Mouse (Mus musculus): ENCODE results near the gene Trp53i11. TPM values are rescaled to one million over a fixed set of nuclear protein-coding genes. Genes with fewer than 3 reads are reported as not detected.

The Trp53i11 gene
- polyA plus RNA-seq, 1 experiment from 2014 or later, result 53.6 TPM

DNA sequence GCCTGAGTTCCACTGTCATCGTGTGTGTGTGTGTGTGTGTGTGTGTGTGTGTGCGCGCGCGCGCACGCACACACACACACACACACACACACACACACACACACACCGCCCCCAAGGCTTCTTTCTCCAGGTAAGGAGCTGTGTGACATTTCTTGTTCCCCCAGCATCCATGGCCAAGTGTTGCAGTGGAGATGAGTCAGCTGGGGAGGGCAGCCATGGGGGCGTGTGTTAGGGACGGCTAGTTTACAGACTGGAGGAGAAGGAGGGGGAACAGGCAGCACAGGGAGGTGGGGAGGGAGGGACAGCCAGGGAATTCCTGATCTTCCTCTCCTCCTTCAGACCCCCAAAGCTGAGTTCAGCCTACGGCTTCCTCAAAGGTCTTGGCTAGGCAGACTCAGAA lies 4.5 kb upstream of the Trp53i11 start:
- H3K9me3 ChIP-seq (replicated peaks; ENCODE audit: control insufficient read depth, low read length), result no peaks in the 10 kb centered on the region
- no peaks in the 10 kb centered on the region for H3K4me1 ChIP-seq (ENCODE audit: control insufficient read depth, insufficient read depth, low read length)
- DNase-seq (ENCODE audit: low spot score) (no peak), ATAC-seq (replicated peaks; ENCODE audit: insufficient number of reproducible peaks, low FRiP score, low TSS enrichment, low read depth) (no peak)
- H3K4me2 ChIP-seq (ENCODE audit: low read depth, low read length), result no peak overlapping the region
- H3K27me3 ChIP-seq (ENCODE audit: control insufficient read depth, insufficient read depth, low read length), result peaks cover 17% of the 10 kb centered on the region
- no peak overlapping the region for H3K27ac ChIP-seq (replicated peaks; ENCODE audit: low read depth, low read length)
- WGBS, result 78% methylated on average over 11 of the region's 11 CpGs
- H3K9ac ChIP-seq (replicated peaks; ENCODE audit: low read length), result no peak overlapping the region
- no peaks in the 10 kb centered on the region for H3K36me3 ChIP-seq (replicated peaks; ENCODE audit: control insufficient read depth, insufficient read depth, low read depth, low read length)
- no peak overlapping the region for H3K4me3 ChIP-seq (ENCODE audit: low read depth, low read length)

DNA sequence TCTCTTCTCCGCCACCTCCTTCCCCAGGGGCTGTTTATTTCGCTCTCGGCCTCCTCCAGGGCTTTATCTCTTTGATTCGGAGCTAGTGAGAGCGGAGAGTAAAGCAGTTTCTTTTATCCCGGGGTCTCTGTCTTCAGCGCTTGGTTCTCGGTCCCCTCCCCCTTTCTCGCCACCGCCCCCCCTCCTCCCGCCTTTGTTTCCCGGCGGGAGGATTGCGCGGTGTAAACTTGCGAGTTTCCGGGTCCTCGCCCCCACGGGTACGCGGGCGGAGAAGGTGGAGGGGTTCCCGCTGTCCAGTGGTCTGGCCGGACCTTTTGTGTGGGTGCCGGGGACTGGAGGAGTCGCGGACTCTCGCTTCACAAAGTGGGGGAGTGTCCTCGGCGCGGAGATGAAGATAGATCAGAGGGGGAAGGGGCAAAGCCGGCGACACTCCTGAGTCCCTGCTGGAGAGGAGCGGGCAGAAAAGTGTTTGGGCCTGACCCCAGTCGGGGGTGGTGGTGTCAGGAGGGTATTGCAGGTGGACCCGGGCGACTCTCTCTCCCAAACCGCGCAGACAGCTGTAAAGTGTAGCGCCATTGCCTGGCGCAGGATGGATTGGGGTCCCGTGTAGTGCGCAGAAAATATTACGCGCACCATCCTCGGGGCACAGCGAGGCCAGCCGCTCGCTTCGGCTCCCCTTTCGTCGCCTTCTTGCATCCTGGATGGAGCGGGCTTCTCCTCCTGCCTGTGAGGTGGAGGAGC lies 842 bp downstream of the Trp53i11 start:
- Histone ChIP-seq H3K4me2 (ENCODE audit: low read depth, low read length) (peak overlapping the region; percentile 97), H3K9me3 (replicated peaks; ENCODE audit: control insufficient read depth, low read length) (no peaks in the 10 kb centered on the region), H3K4me3 (ENCODE audit: low read depth, low read length) (peak overlapping the region; percentile 82), H3K9ac (replicated peaks; ENCODE audit: low read length) (peak overlapping the region; percentile 86), H3K27ac (replicated peaks; ENCODE audit: low read depth, low read length) (peak overlapping the region; percentile 65), H3K4me1 (ENCODE audit: control insufficient read depth, insufficient read depth, low read length) (peaks cover 4% of the 10 kb centered on the region), H3K27me3 (ENCODE audit: control insufficient read depth, insufficient read depth, low read length) (no peaks in the 10 kb centered on the region; the same call in 1 of the 2 replicates), H3K36me3 (replicated peaks; ENCODE audit: control insufficient read depth, insufficient read depth, low read depth, low read length) (no peaks in the 10 kb centered on the region)
- no peak for ATAC-seq (replicated peaks; ENCODE audit: insufficient number of reproducible peaks, low FRiP score, low TSS enrichment, low read depth)
- peak; percentile 50 for DNase-seq (ENCODE audit: low spot score)
- WGBS, result under 1% methylated on average over 51 of the region's 53 CpGs

DNA sequence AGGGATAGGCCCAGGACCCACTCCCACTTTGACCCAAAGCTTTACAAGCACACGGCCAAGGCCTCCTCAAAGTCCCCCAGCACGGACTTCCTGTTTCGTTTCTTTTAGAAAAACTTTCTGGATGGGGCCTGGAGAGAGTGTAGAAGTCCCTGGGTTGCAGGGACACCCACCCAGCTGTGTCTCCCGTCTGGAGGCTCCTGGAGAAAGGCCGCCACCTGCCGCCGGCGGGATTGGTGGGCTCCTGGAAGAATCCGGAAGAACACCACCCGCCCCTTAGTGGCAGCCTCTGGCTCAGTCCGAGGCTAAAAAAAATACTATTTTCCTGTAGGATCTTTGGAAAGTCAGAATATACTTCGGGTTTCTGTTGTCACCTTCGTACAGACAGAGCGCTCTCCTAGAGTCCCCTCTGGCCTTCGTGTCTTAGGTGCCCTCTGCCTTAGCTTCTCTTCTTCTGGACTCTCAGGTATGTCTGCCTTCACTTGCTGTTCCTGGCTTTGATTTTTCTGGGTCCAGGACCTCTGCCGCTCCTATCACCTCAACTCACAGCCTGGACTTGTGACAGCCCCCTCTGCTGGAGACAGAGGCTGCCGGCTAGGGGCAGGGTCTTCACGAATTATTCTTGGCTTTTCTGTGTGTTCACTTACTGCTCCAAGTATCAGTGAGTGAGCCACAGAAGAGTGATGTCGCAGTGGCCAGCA lies 1.6 kb downstream of the Trp53i11 start:
- H3K27ac ChIP-seq (replicated peaks; ENCODE audit: low read depth, low read length), result peak overlapping the region; percentile 65
- H3K9me3 ChIP-seq (replicated peaks; ENCODE audit: control insufficient read depth, low read length), result no peaks in the 10 kb centered on the region
- H3K27me3 ChIP-seq (ENCODE audit: control insufficient read depth, insufficient read depth, low read length), result no peaks in the 10 kb centered on the region; the same call in 1 of the 2 replicates
- peak overlapping the region; percentile 97 for H3K4me2 ChIP-seq (ENCODE audit: low read depth, low read length)
- no peaks in the 10 kb centered on the region for H3K36me3 ChIP-seq (replicated peaks; ENCODE audit: control insufficient read depth, insufficient read depth, low read depth, low read length)
- ATAC-seq (replicated peaks; ENCODE audit: insufficient number of reproducible peaks, low FRiP score, low TSS enrichment, low read depth) (peak; percentile 16; the same call in 1 of the 2 replicates), DNase-seq (ENCODE audit: low spot score) (peak; percentile 73)
- peaks cover 4% of the 10 kb centered on the region for H3K4me1 ChIP-seq (ENCODE audit: control insufficient read depth, insufficient read depth, low read length)
- H3K4me3 ChIP-seq (ENCODE audit: low read depth, low read length), result peak overlapping the region; percentile 82
- 7% methylated on average over 19 of the region's 19 CpGs for WGBS
- peak overlapping the region; percentile 86 for H3K9ac ChIP-seq (replicated peaks; ENCODE audit: low read length)

DNA sequence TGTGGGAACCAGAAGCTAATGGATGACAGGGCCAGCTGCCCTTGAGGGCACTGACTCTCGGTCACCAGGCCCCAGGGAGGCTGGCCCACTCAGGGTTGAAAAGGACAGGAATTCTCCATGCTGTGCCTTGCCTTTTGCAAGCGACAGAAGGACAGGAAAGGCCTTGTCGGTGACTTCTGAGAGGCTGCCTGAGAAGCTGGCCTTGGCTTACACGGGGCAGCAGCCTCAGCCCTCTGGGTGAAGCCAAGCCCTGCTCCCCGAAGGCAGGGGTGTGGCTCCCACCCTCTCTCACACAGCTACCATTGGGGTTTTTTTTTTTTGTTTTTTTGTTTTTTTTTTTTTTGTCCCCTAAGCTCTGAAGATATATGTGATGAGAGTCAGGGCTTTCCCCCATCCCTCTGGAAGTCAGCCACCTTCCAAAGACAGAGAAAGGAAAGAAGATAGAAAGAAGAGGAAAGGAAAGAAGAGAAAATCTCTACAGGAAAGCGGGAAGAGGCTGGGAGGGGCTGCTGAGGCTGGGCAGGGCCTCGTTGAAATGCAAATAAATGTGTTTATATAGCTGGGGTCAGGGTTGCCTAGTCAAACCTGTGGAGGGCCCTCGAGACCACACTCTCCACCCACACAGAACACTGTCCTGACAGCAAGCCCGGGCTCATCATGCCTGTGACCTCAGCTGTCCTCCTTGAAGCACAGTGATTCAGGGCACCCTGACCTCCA lies 3.6 kb downstream of the Trp53i11 start:
- H3K4me2 ChIP-seq (ENCODE audit: low read depth, low read length), result peak overlapping the region; percentile 10
- H3K9ac ChIP-seq (replicated peaks; ENCODE audit: low read length), result no peak overlapping the region; the same call in 1 of the 2 replicates
- H3K27me3 ChIP-seq (ENCODE audit: control insufficient read depth, insufficient read depth, low read length), result no peaks in the 10 kb centered on the region; the same call in 1 of the 2 replicates
- no peaks in the 10 kb centered on the region for H3K9me3 ChIP-seq (replicated peaks; ENCODE audit: control insufficient read depth, low read length)
- no peak overlapping the region for H3K27ac ChIP-seq (replicated peaks; ENCODE audit: low read depth, low read length)
- H3K4me3 ChIP-seq (ENCODE audit: low read depth, low read length), result no peak overlapping the region
- H3K36me3 ChIP-seq (replicated peaks; ENCODE audit: control insufficient read depth, insufficient read depth, low read depth, low read length), result no peaks in the 10 kb centered on the region
- H3K4me1 ChIP-seq (ENCODE audit: control insufficient read depth, insufficient read depth, low read length), result peaks cover 4% of the 10 kb centered on the region
- 11% methylated on average over 9 of the region's 9 CpGs for WGBS
- DNase-seq (ENCODE audit: low spot score) (no peak), ATAC-seq (replicated peaks; ENCODE audit: insufficient number of reproducible peaks, low FRiP score, low TSS enrichment, low read depth) (no peak)

DNA sequence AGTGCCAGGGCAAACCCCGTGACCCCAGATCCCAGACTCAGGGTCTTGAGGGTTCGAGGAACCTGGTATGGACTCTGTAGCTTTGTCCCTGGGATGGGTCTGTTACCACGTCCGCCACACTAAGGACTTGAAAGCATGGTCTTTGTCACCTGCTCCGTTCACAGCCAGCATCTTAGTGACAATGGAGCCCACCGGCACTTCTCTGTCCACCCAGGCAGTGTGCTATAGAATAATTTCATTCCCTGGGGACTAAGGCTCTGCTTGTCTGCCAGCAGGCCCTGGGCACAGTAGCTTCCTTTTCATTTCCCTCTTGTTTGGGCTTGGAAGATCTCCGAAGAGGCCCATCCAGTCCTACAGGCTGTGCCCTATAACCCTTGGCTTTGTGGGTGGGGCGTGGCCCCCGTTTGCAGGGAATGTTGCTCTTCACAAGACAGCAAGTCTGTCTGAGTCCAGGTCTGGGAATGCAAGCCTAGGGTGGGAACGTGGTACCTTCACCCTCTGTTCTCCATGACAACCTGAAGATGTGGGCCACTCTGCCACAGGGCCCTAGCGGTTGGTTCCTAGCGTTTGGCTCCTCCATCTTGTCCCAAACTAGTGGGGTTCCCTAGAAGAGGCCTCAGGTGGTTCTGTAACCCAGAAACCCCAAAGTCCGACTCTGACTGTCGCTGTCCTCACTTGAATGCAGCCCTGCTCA lies 4.3 kb downstream of the Trp53i11 start:
- Histone ChIP-seq H3K4me1 (ENCODE audit: control insufficient read depth, insufficient read depth, low read length) (peaks cover 4% of the 10 kb centered on the region), H3K4me2 (ENCODE audit: low read depth, low read length) (peak overlapping the region; percentile 10), H3K36me3 (replicated peaks; ENCODE audit: control insufficient read depth, insufficient read depth, low read depth, low read length) (no peaks in the 10 kb centered on the region), H3K27me3 (ENCODE audit: control insufficient read depth, insufficient read depth, low read length) (no peaks in the 10 kb centered on the region; the same call in 1 of the 2 replicates), H3K9ac (replicated peaks; ENCODE audit: low read length) (no peak overlapping the region), H3K9me3 (replicated peaks; ENCODE audit: control insufficient read depth, low read length) (no peaks in the 10 kb centered on the region), H3K27ac (replicated peaks; ENCODE audit: low read depth, low read length) (no peak overlapping the region), H3K4me3 (ENCODE audit: low read depth, low read length) (no peak overlapping the region)
- no peak for ATAC-seq (replicated peaks; ENCODE audit: insufficient number of reproducible peaks, low FRiP score, low TSS enrichment, low read depth)
- 62% methylated on average over 14 of the region's 14 CpGs for WGBS
- DNase-seq (ENCODE audit: low spot score), result no peak

DNA sequence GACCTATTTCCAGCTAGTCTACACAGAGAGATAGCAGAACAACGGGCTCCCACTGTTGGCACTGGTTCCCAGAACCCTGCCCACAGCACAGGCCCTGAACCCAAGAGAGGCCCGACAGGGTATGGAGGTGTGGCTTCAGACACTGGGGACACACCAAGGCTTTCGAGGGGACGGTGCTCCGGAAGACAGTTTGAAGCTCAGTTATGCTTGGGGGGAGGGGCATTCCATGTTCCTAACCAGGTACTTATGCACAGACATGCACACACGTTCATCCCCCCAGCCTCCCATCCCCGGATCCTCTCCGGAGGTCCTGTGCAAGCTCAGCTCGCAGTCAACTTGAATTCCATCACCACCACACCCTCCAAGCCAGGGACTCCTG lies 4.8 kb downstream of the Trp53i11 start:
- no peak overlapping the region for H3K27ac ChIP-seq (replicated peaks; ENCODE audit: low read depth, low read length)
- no peak overlapping the region for H3K4me3 ChIP-seq (ENCODE audit: low read depth, low read length)
- H3K9ac ChIP-seq (replicated peaks; ENCODE audit: low read length), result no peak overlapping the region
- peaks cover 4% of the 10 kb centered on the region for H3K4me1 ChIP-seq (ENCODE audit: control insufficient read depth, insufficient read depth, low read length)
- no peak overlapping the region for H3K4me2 ChIP-seq (ENCODE audit: low read depth, low read length)
- 56% methylated on average over 9 of the region's 9 CpGs for WGBS
- no peak for ATAC-seq (replicated peaks; ENCODE audit: insufficient number of reproducible peaks, low FRiP score, low TSS enrichment, low read depth)
- H3K36me3 ChIP-seq (replicated peaks; ENCODE audit: control insufficient read depth, insufficient read depth, low read depth, low read length), result no peaks in the 10 kb centered on the region
- H3K27me3 ChIP-seq (ENCODE audit: control insufficient read depth, insufficient read depth, low read length), result no peaks in the 10 kb centered on the region
- DNase-seq (ENCODE audit: low spot score), result no peak
- no peaks in the 10 kb centered on the region for H3K9me3 ChIP-seq (replicated peaks; ENCODE audit: control insufficient read depth, low read length)

DNA sequence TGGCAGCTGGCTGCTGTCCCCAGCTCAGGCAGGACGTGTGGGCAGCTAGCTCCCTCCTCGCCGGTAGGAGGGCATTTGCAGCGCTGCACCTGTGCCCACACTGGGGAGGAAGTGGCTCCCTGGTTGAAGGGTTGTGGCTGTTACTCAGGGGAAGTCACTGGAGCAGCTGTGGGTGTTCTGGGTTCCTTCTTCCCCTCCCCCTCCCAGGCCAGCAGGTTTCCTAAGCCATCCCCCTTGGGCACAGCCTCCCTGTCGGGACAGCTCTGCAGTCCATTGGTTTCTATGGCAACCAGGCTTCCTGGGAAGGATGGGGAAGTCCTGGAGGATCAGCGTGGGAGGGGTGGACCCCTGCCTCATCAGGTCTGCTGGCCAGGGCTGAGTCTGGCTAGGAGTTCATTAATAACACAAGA lies 5.3 kb downstream of the Trp53i11 start:
- 5% methylated on average over 6 of the region's 6 CpGs for WGBS
- Histone ChIP-seq H3K4me1 (ENCODE audit: control insufficient read depth, insufficient read depth, low read length) (peaks cover 4% of the 10 kb centered on the region), H3K9ac (replicated peaks; ENCODE audit: low read length) (no peak overlapping the region), H3K9me3 (replicated peaks; ENCODE audit: control insufficient read depth, low read length) (no peaks in the 10 kb centered on the region), H3K27ac (replicated peaks; ENCODE audit: low read depth, low read length) (no peak overlapping the region), H3K36me3 (replicated peaks; ENCODE audit: control insufficient read depth, insufficient read depth, low read depth, low read length) (no peaks in the 10 kb centered on the region), H3K27me3 (ENCODE audit: control insufficient read depth, insufficient read depth, low read length) (no peaks in the 10 kb centered on the region), H3K4me2 (ENCODE audit: low read depth, low read length) (no peak overlapping the region), H3K4me3 (ENCODE audit: low read depth, low read length) (no peak overlapping the region)
- DNase-seq (ENCODE audit: low spot score) (peak; percentile 55), ATAC-seq (replicated peaks; ENCODE audit: insufficient number of reproducible peaks, low FRiP score, low TSS enrichment, low read depth) (no peak)

Measured in embryonic facial prominence, embryonic 11.5 days (tissue).